Mouse (Mus musculus) lung, adult 2 months (tissue): Measurements from ENCODE around the gene Mamdc4.

Source experiments
- CTCF ChIP-seq: fragments of 200-500 bp; IDR thresholded peaks from 2 replicates; pipeline ENCODE4 v1.5.1; 2011; ENCODE audit warnings: mild to moderate bottlenecking, low read length, control low read depth; ENCODE audit not compliant: insufficient read depth
- POLR2A ChIP-seq: fragments of 200-500 bp; IDR thresholded peaks from 2 replicates; pipeline ENCODE4 v1.6.1; 2011; ENCODE audit warnings: low read depth, mild to moderate bottlenecking, control low read depth, low read length, borderline replicate concordance; ENCODE audit errors: extremely low read depth

DNA sequence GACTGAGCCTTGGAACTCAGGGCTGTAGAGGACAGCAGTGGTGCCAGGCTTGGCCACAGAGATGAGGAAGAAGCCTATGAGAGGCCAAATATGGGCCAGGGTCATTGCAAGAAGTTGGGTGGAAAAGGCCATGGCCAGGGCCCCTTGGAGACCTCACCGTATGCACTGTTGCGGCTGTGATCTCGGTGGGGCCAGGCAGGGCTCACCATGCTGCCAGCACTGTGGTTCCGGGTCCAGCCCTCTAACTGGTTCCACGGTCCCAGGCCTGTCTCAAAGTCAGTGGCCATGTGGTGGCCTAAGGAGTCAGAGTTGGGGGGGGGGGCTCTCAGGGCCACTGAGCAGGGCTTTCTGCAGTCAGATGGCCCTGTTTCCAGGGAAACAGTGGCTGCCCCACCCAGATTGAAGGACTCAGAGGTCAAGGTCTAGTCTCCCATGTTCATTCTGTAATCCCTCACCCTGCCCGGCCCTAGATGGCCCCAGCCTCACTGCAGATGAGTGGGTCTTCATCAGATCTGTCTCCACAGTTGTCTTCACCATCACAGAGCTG is 6.1 kb downstream of the Mamdc4 start:
- TF ChIP-seq POLR2A (no peak), CTCF (no peak)
